Mouse (Mus musculus): ENCODE results near the gene Hibadh. TPM values are rescaled to one million over a fixed set of nuclear protein-coding genes. Genes with fewer than 3 reads are reported as not detected.

Gene Hibadh
- polyA plus RNA-seq, 1 experiment from 2014 or later = 44.0 TPM

GRCm38 (mm10) chr6:52539911-52540310 lies 100.3 kb downstream of the Hibadh start:
- H3K9me3 ChIP-seq (ENCODE audit: control insufficient read depth, low read length) = no peaks in the 10 kb centered on the region
- H3K4me1 ChIP-seq (replicated peaks; ENCODE audit: control insufficient read depth, insufficient read depth, low read length) = no peaks in the 10 kb centered on the region; the same call in 1 of the 2 replicates
- no peaks in the 10 kb centered on the region for H3K27me3 ChIP-seq (ENCODE audit: control insufficient read depth, insufficient read depth, low read length)
- no peak overlapping the region for H3K9ac ChIP-seq (ENCODE audit: low read length)
- H3K4me2 ChIP-seq (ENCODE audit: low read depth, low read length, severe bottlenecking) = no peak overlapping the region
- DNase-seq (ENCODE audit: low spot score) = no peak
- H3K4me3 ChIP-seq (ENCODE audit: low read depth, low read length) = no peak overlapping the region
- H3K27ac ChIP-seq (ENCODE audit: low read depth, low read length) = no peak overlapping the region
- no peaks in the 10 kb centered on the region for H3K36me3 ChIP-seq (ENCODE audit: control insufficient read depth, insufficient read depth, low read length)
- WGBS = 15% methylated on average over 2 of the region's 2 CpGs
- no peak for ATAC-seq (replicated peaks; ENCODE audit: low FRiP score)

DNA sequence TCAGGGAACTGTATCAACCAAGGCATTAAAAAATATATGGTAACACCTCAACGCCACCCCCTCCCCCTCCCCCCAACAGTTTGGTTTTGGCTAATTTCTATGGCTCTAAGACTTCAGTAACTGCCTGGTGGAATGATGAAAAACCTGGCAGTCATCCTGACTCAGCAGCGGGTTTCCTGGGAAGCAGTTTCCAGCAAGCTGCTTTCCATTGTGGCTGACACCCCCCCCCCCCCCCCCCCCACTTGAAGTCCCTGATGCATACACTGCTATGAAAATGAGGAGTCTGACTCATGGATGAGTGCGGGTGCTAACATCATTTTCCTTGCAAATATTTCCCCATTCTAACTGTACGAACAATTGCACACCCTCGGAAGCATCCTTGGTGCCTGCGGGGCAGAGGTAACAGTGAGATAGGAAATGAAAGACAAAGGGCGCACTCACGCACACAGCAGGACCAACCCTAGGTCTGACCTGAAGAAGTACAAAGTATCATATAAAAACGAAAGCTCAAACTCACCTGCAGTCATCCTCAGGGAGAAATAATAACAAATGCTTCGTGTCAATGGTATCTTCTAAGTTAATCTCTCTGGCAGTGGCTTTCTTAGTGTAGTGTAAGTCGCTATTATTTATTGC lies 105.0 kb downstream of the Hibadh start:
- H3K9ac ChIP-seq (ENCODE audit: low read length) = no peak overlapping the region
- no peak overlapping the region for H3K27ac ChIP-seq (ENCODE audit: low read depth, low read length)
- no peaks in the 10 kb centered on the region for H3K36me3 ChIP-seq (ENCODE audit: control insufficient read depth, insufficient read depth, low read length)
- no peak overlapping the region for H3K4me3 ChIP-seq (ENCODE audit: low read depth, low read length)
- H3K4me2 ChIP-seq (ENCODE audit: low read depth, low read length, severe bottlenecking) = no peak overlapping the region
- WGBS = 86% methylated on average over 11 of the region's 11 CpGs
- H3K9me3 ChIP-seq (ENCODE audit: control insufficient read depth, low read length) = no peaks in the 10 kb centered on the region
- ATAC-seq (replicated peaks; ENCODE audit: low FRiP score) = no peak
- no peaks in the 10 kb centered on the region; the same call in 1 of the 2 replicates for H3K4me1 ChIP-seq (replicated peaks; ENCODE audit: control insufficient read depth, insufficient read depth, low read length)
- DNase-seq (ENCODE audit: low spot score) = no peak
- no peaks in the 10 kb centered on the region for H3K27me3 ChIP-seq (ENCODE audit: control insufficient read depth, insufficient read depth, low read length)

- H3K27me3 ChIP-seq (ENCODE audit: control insufficient read depth, insufficient read depth, low read length) = no peaks in the 10 kb centered on the region
- no peak overlapping the region for H3K4me2 ChIP-seq (ENCODE audit: low read depth, low read length, severe bottlenecking)
- H3K4me1 ChIP-seq (replicated peaks; ENCODE audit: control insufficient read depth, insufficient read depth, low read length) = no peaks in the 10 kb centered on the region
- DNase-seq (ENCODE audit: low spot score) (no peak), ATAC-seq (replicated peaks; ENCODE audit: low FRiP score) (no peak)
- no peaks in the 10 kb centered on the region for H3K9me3 ChIP-seq (ENCODE audit: control insufficient read depth, low read length)
- 80% methylated on average over 8 of the region's 8 CpGs for WGBS
- H3K27ac ChIP-seq (ENCODE audit: low read depth, low read length) = no peak overlapping the region
- H3K4me3 ChIP-seq (ENCODE audit: low read depth, low read length) = no peak overlapping the region
- no peaks in the 10 kb centered on the region for H3K36me3 ChIP-seq (ENCODE audit: control insufficient read depth, insufficient read depth, low read length)
- H3K9ac ChIP-seq (ENCODE audit: low read length) = no peak overlapping the region
These were observed 108.1 kb downstream of the Hibadh start for GRCm38 (mm10) chr6:52532144-52532492.

- Histone ChIP-seq H3K9ac (ENCODE audit: low read length) (no peak overlapping the region), H3K4me1 (replicated peaks; ENCODE audit: control insufficient read depth, insufficient read depth, low read length) (no peaks in the 10 kb centered on the region), H3K4me3 (ENCODE audit: low read depth, low read length) (no peak overlapping the region), H3K9me3 (ENCODE audit: control insufficient read depth, low read length) (no peaks in the 10 kb centered on the region), H3K36me3 (ENCODE audit: control insufficient read depth, insufficient read depth, low read length) (no peaks in the 10 kb centered on the region), H3K27ac (ENCODE audit: low read depth, low read length) (no peak overlapping the region), H3K4me2 (ENCODE audit: low read depth, low read length, severe bottlenecking) (no peak overlapping the region), H3K27me3 (ENCODE audit: control insufficient read depth, insufficient read depth, low read length) (no peaks in the 10 kb centered on the region)
- DNase-seq (ENCODE audit: low spot score) = no peak
- WGBS = 89% methylated on average over 19 of the region's 19 CpGs
- ATAC-seq (replicated peaks; ENCODE audit: low FRiP score) = no peak
These were observed 108.6 kb downstream of the Hibadh start for GRCm38 (mm10) chr6:52531366-52532143.

- WGBS = 87% methylated on average over 10 of the region's 10 CpGs
- no peaks in the 10 kb centered on the region for H3K9me3 ChIP-seq (ENCODE audit: control insufficient read depth, low read length)
- H3K27ac ChIP-seq (ENCODE audit: low read depth, low read length) = no peak overlapping the region
- H3K36me3 ChIP-seq (ENCODE audit: control insufficient read depth, insufficient read depth, low read length) = no peaks in the 10 kb centered on the region
- no peaks in the 10 kb centered on the region for H3K4me1 ChIP-seq (replicated peaks; ENCODE audit: control insufficient read depth, insufficient read depth, low read length)
- H3K27me3 ChIP-seq (ENCODE audit: control insufficient read depth, insufficient read depth, low read length) = no peaks in the 10 kb centered on the region
- H3K4me3 ChIP-seq (ENCODE audit: low read depth, low read length) = no peak overlapping the region
- H3K9ac ChIP-seq (ENCODE audit: low read length) = no peak overlapping the region
- DNase-seq (ENCODE audit: low spot score) (no peak), ATAC-seq (replicated peaks; ENCODE audit: low FRiP score) (no peak)
- no peak overlapping the region for H3K4me2 ChIP-seq (ENCODE audit: low read depth, low read length, severe bottlenecking)
These were observed 109.3 kb downstream of the Hibadh start for GRCm38 (mm10) chr6:52530861-52531260.

- H3K27me3 ChIP-seq (ENCODE audit: control insufficient read depth, insufficient read depth, low read length) = no peaks in the 10 kb centered on the region
- no peak overlapping the region for H3K27ac ChIP-seq (ENCODE audit: low read depth, low read length)
- DNase-seq (ENCODE audit: low spot score) (no peak), ATAC-seq (replicated peaks; ENCODE audit: low FRiP score) (no peak)
- H3K4me3 ChIP-seq (ENCODE audit: low read depth, low read length) = no peak overlapping the region
- H3K4me1 ChIP-seq (replicated peaks; ENCODE audit: control insufficient read depth, insufficient read depth, low read length) = no peaks in the 10 kb centered on the region
- WGBS = 47% methylated on average over 2 of the region's 2 CpGs
- no peaks in the 10 kb centered on the region for H3K9me3 ChIP-seq (ENCODE audit: control insufficient read depth, low read length)
- no peaks in the 10 kb centered on the region for H3K36me3 ChIP-seq (ENCODE audit: control insufficient read depth, insufficient read depth, low read length)
- no peak overlapping the region for H3K9ac ChIP-seq (ENCODE audit: low read length)
- no peak overlapping the region for H3K4me2 ChIP-seq (ENCODE audit: low read depth, low read length, severe bottlenecking)
These were observed 116.0 kb downstream of the Hibadh start for GRCm38 (mm10) chr6:52524226-52524625.

DNA sequence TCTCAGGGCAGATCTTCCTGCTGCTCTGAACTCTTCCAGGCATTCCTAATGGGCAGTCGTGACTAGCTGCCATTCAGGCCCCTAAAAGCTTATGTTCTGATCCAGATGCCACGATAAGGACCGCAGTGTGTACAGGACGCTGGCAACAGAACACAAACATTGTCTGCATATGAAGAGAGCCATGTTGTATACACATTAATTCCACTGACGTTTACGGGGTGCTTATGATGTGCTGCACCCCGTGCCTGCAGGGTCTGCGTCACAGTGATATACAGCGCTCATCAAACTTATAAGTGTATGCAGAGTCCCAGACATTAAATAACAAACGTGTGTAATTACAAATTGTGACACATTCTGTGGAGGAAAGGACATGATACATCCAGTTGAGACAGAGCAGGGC lies 121.5 kb downstream of the Hibadh start:
- Histone ChIP-seq H3K9ac (ENCODE audit: low read length) (no peak overlapping the region), H3K27ac (ENCODE audit: low read depth, low read length) (no peak overlapping the region), H3K4me1 (replicated peaks; ENCODE audit: control insufficient read depth, insufficient read depth, low read length) (no peaks in the 10 kb centered on the region), H3K27me3 (ENCODE audit: control insufficient read depth, insufficient read depth, low read length) (no peaks in the 10 kb centered on the region), H3K9me3 (ENCODE audit: control insufficient read depth, low read length) (no peaks in the 10 kb centered on the region), H3K4me3 (ENCODE audit: low read depth, low read length) (no peak overlapping the region), H3K36me3 (ENCODE audit: control insufficient read depth, insufficient read depth, low read length) (no peaks in the 10 kb centered on the region), H3K4me2 (ENCODE audit: low read depth, low read length, severe bottlenecking) (no peak overlapping the region)
- 90% methylated on average over 10 of the region's 10 CpGs for WGBS
- ATAC-seq (replicated peaks; ENCODE audit: low FRiP score) (no peak), DNase-seq (ENCODE audit: low spot score) (no peak)

DNA sequence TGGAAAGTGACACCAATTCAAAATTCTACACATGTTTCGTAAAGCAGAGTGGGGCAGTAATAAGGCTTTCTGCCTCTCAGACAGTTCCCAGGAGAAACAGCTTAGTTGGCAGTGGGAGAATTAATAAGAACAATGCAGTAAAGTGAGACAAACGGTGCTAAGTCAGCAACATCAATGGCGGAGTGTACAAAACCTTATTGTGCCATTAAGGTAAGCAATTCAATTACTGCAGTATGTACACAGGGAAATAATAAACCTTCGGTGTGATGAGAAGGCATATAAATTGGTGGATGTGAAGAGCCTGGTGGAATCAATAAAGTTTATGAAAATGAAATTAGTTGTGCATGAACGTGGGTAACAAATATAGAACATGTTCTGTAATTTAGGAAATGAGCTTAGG lies 122.9 kb downstream of the Hibadh start:
- Histone ChIP-seq H3K4me2 (ENCODE audit: low read depth, low read length, severe bottlenecking) (no peak overlapping the region), H3K36me3 (ENCODE audit: control insufficient read depth, insufficient read depth, low read length) (no peaks in the 10 kb centered on the region), H3K4me1 (replicated peaks; ENCODE audit: control insufficient read depth, insufficient read depth, low read length) (no peaks in the 10 kb centered on the region), H3K9me3 (ENCODE audit: control insufficient read depth, low read length) (no peaks in the 10 kb centered on the region), H3K4me3 (ENCODE audit: low read depth, low read length) (no peak overlapping the region), H3K27ac (ENCODE audit: low read depth, low read length) (no peak overlapping the region), H3K9ac (ENCODE audit: low read length) (no peak overlapping the region), H3K27me3 (ENCODE audit: control insufficient read depth, insufficient read depth, low read length) (no peaks in the 10 kb centered on the region)
- DNase-seq (ENCODE audit: low spot score) (no peak), ATAC-seq (replicated peaks; ENCODE audit: low FRiP score) (no peak)
- 81% methylated on average over 5 of the region's 5 CpGs for WGBS
